Mouse (Mus musculus): Measurements from ENCODE around the gene Bag5.

Gene Bag5

GRCm38 (mm10) chr12:111713004-111713651 is at the start of gene Bag5, which contains the start of gene Apopt1:
TSS of gene Bag5 (minus strand) at chr12:111713257.
TSS of gene Apopt1 (plus strand) at chr12:111713261.
- peak; percentile 94 to 97 for DNase-seq (ENCODE audit: inconsistent age in 2 of 2, low spot score in 1 of 2)

- DNase-seq (ENCODE audit: inconsistent age in 2 of 2, low spot score in 1 of 2) = no peak
These were observed 47.4 kb upstream of the Bag5 start for GRCm38 (mm10) chr12:111760306-111760908.

- DNase-seq (ENCODE audit: inconsistent age in 2 of 2, low spot score in 1 of 2) = peak; percentile 70 to 86
These were observed 46.4 kb upstream of the Bag5 start for GRCm38 (mm10) chr12:111759176-111760061.

- DNase-seq (ENCODE audit: inconsistent age in 2 of 2, low spot score in 1 of 2) = peak; percentile 83 to 93
These were observed 45.5 kb upstream of the Bag5 start, which contains the start of gene Klc1 for GRCm38 (mm10) chr12:111758381-111759175. TSS of gene Klc1 (plus strand) at chr12:111758849.

GRCm38 (mm10) chr12:111757561-111758325 is 44.7 kb upstream of the Bag5 start:
- peak in 1 of 2 experiments; percentile 59 for DNase-seq (ENCODE audit: inconsistent age in 2 of 2, low spot score in 1 of 2)

- DNase-seq (ENCODE audit: inconsistent age in 2 of 2, low spot score in 1 of 2) = no peak
These were observed 43.6 kb upstream of the Bag5 start for GRCm38 (mm10) chr12:111756698-111757082.

- DNase-seq (ENCODE audit: inconsistent age in 2 of 2, low spot score in 1 of 2) = peak in 1 of 2 experiments; percentile 79
These were observed 43.1 kb upstream of the Bag5 start for GRCm38 (mm10) chr12:111756082-111756697.

- DNase-seq (ENCODE audit: inconsistent age in 2 of 2, low spot score in 1 of 2) = no peak
These were observed 42.2 kb upstream of the Bag5 start for GRCm38 (mm10) chr12:111755231-111755630.

GRCm38 (mm10) chr12:111754710-111755109 is 41.7 kb upstream of the Bag5 start:
- no peak for DNase-seq (ENCODE audit: inconsistent age in 2 of 2, low spot score in 1 of 2)

GRCm38 (mm10) chr12:111753347-111753746 is 40.3 kb upstream of the Bag5 start:
- DNase-seq (ENCODE audit: inconsistent age in 2 of 2, low spot score in 1 of 2) = peak in 1 of 2 experiments; percentile 35

GRCm38 (mm10) chr12:111752491-111752890 is 39.4 kb upstream of the Bag5 start:
- DNase-seq (ENCODE audit: inconsistent age in 2 of 2, low spot score in 1 of 2) = peak in 1 of 2 experiments; percentile 69

GRCm38 (mm10) chr12:111750739-111751138 is 37.7 kb upstream of the Bag5 start:
- no peak for DNase-seq (ENCODE audit: inconsistent age in 2 of 2, low spot score in 1 of 2)

GRCm38 (mm10) chr12:111747421-111747820 is 34.4 kb upstream of the Bag5 start:
- DNase-seq (ENCODE audit: inconsistent age in 2 of 2, low spot score in 1 of 2) = no peak

- peak; percentile 67 to 80 for DNase-seq (ENCODE audit: inconsistent age in 2 of 2, low spot score in 1 of 2)
These were observed 33.0 kb upstream of the Bag5 start for GRCm38 (mm10) chr12:111746091-111746490.

- no peak for DNase-seq (ENCODE audit: inconsistent age in 2 of 2, low spot score in 1 of 2)
These were observed 32.2 kb upstream of the Bag5 start for GRCm38 (mm10) chr12:111745274-111745673.

GRCm38 (mm10) chr12:111743981-111744423 is 30.9 kb upstream of the Bag5 start:
- no peak for DNase-seq (ENCODE audit: inconsistent age in 2 of 2, low spot score in 1 of 2)

GRCm38 (mm10) chr12:111743419-111743818 is 30.4 kb upstream of the Bag5 start:
- peak in 1 of 2 experiments; percentile 42 for DNase-seq (ENCODE audit: inconsistent age in 2 of 2, low spot score in 1 of 2)

- DNase-seq (ENCODE audit: inconsistent age in 2 of 2, low spot score in 1 of 2) = no peak
These were observed 28.3 kb upstream of the Bag5 start for GRCm38 (mm10) chr12:111741338-111741737.

- DNase-seq (ENCODE audit: inconsistent age in 2 of 2, low spot score in 1 of 2) = peak; percentile 67 to 87
These were observed 25.7 kb upstream of the Bag5 start for GRCm38 (mm10) chr12:111738754-111739153.
